Mouse (Mus musculus) monocyte, adult 2 months (primary cell): ENCODE results near the gene Kif13a.

ENCODE experiments used
- DNase-seq, 2 experiments: peaks; one replicate each; pipeline ENCODE4 v3.0.0; 2022; ENCODE audit warnings: low spot score in 2 of 2, low read depth in 1 of 2

Kif13a gene

DNA sequence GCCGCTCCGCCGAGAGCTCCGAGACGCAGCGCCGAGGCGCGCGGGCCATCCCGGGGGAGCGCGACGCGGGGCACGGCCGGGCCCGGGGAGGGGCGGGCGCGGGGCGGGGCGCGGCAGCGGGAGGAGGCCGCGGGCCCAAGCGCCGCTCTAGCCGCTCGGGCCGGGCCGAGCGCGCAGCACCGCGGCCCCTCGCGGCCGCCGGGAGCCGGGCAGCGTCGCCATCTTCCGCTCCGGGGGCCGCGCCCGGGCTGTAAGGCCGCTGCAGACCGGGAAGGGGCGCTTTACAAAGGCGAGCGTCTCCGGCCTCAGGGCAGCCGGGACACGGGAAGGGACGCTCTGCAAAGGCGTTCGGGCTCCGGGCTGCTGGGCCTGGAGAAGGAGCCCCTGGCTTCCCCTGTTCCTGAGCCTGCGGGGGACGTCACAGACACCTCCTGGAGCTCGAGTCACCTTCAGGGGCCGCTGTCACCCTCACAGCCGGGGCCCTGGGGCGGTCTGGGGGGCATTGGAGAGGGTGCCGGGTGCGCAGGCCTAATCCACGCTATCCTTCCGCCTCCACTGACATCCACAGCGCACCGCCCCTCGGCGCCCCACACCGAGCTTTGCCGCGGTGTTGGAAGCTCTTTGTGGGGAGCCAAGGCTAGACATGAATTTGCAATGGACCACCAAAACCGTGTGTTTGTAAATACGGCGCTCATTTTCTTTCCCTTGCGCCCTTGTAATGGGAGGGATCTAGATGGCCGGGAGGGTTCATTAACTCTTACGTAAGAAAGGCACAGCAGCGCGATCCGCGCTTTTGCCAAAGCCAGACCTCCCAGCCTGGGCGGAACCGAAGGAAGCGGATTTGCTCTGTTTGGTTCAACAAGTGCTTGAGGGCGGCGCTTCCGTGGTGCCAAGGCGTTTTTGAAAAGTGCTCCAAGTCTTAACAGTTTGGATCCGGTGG, at the start of gene Kif13a:
TSS of gene Kif13a (minus strand) at position 149 of the 940 bp plus-strand sequence.
- peak; percentile 64 to 68 for DNase-seq

DNA sequence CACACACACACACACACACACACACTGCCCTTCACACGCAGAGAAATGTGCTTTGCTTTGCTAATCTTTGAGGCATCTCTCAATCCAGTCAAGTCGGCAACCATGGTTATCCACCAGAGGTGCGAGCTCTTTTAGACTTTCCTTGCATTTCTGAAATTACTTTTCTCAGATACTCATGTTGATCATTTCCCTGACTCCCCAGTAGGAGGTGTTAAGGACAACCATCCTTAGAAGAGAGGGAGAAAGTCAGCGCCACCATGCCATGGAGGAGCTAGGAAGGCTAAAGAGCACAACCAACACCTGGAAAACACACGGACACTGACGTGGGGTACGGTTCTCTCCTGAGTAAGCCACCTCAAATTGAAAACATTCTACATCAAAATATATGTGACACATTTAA, 46.9 kb upstream of the Kif13a start:
- no peak for DNase-seq

DNA sequence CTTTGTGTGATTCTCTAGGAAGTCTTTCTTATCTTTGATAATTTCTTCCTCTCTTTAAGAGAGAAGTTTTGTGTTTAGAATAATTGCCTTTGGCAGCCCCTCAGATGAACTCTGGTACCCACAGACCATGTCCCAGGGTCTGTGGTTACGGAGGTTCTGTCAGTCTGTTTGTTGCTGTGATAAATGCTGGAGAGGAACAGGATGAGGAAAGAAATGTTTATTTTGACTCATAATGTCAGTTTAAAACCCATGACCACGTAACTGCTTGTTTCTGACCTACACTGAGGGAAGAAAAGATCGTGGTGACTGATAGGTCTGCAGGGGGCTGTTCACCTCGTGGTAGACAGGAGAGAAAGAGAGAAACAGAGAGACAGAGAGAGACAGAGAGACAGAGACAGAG, 46.3 kb upstream of the Kif13a start:
- no peak for DNase-seq

DNA sequence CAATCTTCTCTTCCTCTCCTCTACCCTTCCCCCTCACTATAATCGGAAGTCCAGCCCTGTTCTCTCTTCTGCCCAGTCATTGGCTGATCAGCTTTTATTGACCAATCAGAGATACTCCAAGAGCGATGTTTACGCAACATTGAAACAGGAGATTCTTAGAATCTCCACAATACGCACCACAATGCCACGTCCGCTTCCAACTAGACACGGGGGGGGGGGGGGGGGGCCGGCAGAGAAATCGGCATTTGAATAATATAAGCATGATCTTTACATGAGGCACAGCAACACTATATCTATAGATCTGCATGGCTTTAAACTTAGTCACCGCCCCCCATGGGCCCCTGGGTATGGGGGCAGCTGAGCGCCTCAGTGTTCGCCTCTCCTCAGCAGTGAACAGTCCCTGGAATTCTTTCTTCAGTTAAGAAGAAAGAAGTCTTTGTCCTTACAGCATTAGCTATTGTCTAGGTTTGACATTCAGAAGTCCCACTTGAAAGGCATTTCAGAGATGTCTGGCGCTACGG, 45.4 kb upstream of the Kif13a start:
- no peak for DNase-seq

DNA sequence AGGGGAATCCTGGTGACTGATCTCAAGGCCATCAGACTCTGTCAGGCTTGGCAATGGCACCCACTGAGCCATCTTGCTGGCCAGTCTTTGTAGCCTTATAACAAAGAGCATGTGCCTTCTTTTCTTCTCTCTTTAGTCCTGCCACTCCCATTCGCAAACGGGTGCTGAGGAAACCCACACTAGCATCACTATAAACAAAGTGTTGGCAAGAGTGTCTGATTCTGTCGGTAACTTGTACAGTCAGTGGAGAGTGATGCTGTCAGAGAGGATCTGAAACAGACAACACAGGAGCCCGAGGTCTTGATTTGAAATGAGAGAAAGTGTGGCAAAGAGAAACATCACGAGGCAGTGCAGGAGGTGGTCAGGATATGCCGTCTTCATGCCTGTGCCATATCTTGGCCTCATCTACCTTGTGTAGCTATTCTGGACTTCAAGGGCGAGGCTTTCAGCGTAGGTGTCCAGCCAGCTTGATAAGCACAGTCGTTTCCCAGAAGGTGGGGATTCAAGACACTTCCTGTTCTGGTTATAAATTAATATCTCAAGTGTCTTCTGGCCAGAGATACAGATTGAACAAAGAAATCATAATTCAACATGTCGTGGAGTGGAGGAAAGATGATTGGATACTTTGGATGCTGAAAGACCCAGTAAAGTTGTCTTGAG, 40.7 kb upstream of the Kif13a start:
- DNase-seq, result no peak

DNA sequence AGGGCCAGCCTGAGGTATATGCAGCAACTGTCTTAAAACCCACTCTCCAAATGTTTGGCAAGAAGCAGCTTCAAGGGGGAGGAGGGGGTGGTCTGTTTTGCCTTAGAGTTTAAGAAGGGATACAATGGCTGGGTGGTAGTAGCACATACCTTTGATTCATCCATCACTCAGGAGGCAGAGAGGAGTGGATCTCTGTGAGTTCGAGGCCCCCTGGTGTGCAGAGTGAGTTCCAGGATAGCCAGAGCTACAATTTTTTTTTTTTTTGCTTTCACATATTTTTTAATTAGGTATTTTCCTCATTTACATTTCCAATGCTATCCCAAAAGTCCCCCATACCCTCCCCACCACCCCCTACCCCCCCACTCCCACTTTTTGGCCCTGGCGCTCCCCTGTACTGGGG, 39.0 kb upstream of the Kif13a start:
- DNase-seq, result no peak

DNA sequence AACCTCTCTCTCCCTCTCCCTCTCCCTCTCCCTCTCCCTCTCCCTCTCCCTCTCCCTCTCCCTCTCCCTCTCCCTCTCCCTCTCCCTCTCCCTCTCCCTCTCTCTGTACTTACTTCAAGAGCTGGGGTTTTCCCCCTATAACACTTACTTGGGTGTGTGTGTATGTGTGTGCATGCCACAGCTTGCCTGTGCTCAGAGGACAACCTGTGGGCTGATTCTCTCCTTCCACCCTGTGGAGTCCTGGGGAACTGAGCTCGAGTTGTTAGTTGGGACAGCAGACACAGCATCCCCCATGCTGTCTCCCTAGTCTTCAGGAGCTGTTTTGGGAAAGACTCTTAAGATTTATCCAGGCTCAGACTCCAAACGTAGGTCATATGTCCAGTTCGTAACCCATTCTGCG, 37.6 kb upstream of the Kif13a start:
- DNase-seq, result no peak

DNA sequence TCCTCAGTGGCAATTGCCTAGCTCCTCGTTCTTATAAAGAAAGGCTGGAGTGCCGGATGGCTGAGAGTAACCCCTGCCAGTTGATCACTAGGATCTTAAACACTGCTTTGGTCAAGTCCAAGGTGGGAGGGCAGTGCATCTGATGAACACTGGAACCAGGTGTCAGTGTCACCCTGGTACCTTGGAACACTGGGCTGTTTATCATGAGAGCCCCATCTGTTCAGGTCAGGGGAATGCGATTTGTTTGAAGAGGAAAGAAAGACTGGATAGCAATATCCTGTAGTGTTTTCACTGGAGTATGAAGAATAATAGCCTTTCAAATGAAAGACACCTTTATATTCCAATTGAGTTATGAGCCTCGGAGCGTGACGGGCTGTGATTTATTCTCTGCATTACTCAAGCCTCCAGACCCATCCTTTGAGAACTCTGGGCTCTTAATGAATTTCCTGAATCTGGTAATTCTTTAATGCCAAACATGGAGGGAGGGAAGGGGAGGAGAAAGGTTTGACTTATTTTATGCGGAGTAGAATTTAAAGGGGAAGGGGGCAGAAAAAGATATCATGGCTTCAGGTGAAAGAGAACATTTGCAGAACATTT, 31.3 kb upstream of the Kif13a start:
- DNase-seq, result no peak

DNA sequence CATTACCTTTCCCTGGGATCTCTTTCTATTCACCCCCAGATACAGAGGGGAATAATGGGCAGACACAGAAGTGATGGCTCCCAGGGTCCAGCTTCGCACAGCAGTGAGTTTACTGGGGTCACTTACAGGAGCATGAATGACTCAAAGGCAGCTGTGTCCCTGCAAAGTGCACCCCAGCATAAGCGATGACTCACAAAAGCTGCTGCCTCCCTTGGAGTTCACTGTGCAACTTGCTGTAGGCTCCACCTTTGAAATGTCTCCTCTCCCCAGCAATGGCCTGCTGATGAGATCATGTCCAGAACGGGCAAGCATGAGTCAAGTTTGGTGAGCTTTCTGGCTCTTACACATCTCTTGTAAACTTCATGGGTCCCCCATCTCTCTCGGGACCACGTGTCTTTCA, 29.5 kb upstream of the Kif13a start:
- DNase-seq, result no peak

DNA sequence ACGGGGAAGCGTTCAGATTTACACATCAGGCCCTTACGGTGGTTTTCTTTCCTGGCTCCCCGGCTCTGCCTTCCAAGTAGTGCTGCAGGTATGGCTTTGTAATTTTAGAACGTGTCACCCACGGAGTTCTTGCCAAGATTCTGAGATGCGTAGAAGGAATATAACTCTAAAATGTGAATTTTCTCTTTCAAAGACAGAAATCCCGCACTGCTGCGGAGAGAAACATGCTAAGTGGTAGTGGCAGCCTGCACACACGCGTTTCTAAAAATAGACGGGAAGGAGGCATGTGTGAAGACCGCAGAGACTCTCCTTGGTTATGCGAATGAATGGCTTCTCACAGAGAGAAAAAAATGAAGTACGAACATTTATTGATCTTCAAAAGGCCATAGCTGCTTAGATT, 21.5 kb upstream of the Kif13a start:
- no peak for DNase-seq

DNA sequence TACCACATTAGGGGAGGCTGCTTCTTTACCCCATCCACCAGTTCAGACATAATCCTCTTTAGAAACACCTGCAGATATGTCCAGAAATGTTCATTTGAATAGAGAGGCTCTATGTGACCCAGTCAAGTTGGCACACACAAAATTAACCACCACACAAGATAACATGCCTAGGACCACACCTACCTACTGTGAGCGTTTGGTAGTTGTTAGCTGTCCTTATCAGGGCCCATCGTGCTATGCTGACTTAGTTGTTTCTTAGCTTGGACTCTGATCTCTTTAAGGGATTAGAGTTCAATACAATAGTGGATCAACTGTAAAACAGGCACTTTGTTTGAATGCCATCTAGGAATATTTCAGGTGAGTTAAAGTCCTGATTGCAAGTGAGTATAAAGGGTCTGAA, 20.1 kb upstream of the Kif13a start:
- no peak for DNase-seq

DNA sequence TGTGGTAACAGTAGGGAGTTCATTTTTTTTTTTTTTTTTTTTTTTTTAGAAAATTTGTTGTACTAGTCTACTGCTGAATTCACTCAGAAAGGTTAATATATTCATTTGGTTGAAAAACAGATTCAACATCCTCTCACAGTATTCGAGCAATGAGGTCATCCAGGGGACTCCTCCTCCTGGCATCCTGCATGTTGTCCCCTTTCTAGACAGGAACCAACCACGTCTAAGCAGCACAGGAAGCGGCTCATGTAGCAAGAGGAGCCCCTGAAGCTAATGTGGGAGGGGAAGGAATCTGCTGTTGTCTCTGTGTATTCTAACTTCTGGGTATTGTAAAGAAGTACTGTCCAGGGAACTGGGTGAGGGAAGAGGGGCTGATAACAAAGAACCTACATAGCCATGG, 18.4 kb upstream of the Kif13a start:
- DNase-seq, result no peak

DNA sequence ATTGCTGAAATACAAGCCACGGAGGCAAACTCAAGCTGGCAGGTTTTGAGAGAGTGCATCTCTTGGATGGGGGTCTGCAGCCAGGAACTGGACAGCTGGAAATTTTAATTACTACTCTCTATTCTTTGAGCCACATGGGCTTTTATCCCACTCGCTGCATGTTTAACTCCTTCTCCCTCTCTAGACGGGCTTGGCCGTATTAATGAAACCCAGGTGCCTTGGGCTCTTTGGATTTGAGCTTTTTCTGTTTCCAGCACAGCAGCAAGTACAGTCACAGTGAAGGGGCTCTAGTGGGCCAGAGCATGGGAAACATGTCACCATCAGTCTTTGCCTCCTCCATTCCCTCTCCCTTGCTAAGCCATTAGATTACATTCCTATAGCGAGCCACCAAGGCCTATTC, 16.4 kb upstream of the Kif13a start:
- DNase-seq, result no peak

DNA sequence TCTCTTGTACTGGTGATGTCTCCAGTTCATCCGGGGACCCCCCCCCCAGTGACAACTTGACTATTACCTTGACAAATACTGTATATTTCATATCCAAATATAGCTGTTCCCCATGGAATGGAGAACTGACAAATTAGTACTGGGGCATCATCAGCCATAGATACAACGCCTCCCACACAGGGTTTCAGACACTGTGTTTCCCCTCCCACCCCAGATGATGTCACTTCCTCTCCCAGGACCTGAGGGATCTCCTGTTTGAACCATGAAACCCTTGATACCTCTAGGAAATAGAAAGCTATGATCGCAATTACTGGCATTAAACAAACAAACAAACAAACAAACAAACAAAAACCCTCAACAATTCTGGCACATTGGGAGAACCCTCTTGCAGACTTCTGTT, 15.6 kb upstream of the Kif13a start:
- DNase-seq, result no peak

DNA sequence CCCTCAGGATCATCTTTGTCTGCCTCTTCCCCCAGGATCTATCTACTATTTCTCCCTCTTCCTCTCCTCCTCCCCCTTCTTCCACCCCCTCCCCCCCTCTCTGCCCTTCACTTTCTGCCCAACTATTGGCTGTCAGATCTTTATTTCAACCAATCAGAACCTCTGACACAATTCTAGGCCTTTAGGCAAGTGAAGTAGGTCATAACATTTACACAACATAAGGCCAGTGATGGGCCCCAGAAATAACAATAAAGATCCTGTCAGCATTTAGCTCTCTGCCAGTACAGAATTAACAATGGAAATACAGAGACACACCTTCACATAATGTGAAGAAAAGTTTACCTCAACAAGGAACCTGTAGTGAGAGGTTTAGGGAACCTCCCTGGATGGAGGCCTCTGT, 13.6 kb upstream of the Kif13a start:
- no peak for DNase-seq

DNA sequence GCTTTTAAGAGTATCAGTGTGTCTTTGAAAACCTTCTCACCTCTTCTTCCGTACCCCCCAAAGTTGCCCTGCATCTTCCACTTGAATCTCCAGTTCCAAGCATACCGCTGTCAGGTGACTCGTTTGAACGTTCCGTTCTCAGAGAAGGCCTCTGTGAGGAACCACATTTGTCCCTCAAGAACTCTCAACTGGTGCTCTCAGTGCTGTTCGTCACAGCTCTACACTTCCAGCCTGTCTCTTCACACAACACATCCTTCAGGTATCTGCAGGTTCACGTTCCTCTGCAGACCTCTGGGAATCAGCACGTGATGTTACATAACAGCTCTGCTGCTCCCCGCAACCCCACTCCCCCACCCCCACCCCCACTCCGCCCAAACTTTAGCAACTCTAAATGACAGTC, 4.4 kb upstream of the Kif13a start:
- no peak for DNase-seq

DNA sequence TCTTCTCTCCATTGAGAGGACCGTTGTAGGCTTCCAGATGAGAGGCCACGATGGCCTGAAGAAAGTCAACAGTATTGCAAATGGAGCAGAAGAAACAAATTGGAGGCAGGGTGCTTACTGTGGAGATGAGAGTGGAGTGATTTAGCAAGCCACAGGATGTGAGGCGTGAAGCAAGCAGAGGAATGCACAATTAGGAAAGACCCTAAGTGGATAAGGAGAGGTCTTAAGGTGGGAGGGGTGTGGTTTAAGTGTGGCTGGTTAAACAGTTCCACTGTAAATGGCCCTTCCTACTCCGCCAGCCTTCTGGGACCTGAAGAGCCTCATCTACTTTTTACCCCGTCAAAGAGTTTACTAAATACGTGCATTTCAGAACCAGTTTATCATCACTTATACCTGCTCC, 3.2 kb upstream of the Kif13a start:
- no peak for DNase-seq

DNA sequence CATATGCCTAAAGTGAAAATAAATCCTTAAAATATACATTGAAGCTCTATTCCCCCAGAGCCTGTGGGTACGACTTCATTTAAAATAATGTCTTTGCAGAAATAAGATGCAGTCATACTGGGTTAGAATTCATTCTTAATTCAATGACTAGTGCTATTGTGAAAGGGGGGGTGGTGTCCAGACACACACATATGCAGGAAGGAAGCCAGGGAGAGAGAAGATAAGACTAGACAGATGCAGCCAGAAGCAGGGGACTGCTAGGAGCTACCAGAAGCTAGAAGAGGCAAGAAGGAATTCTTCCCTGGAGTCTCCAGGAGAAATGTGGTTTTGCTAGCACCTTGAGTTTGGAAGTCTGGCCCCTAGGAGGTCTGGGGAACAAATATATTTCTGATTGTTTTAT, 2.4 kb upstream of the Kif13a start:
- DNase-seq, result no peak

DNA sequence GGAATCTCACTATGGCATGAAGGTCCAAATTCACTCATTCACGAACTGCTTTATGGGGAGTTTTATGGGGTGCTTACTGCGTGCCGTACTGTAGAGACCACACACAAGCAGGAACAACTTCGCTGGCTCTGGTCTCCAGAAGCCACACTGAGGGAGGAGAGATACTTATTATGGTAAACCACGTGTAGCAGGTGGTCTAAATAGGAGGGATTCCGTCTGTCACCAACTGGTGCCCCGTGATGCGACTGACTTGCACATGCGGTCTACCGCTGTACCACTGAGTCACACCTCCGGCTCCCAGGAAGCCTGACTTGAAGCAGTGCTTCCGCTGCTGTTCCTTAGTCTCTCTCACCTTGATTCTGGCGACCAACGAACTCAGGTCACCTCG, 986 bp upstream of the Kif13a start:
- peak in 1 of 2 experiments; percentile 2 for DNase-seq

DNA sequence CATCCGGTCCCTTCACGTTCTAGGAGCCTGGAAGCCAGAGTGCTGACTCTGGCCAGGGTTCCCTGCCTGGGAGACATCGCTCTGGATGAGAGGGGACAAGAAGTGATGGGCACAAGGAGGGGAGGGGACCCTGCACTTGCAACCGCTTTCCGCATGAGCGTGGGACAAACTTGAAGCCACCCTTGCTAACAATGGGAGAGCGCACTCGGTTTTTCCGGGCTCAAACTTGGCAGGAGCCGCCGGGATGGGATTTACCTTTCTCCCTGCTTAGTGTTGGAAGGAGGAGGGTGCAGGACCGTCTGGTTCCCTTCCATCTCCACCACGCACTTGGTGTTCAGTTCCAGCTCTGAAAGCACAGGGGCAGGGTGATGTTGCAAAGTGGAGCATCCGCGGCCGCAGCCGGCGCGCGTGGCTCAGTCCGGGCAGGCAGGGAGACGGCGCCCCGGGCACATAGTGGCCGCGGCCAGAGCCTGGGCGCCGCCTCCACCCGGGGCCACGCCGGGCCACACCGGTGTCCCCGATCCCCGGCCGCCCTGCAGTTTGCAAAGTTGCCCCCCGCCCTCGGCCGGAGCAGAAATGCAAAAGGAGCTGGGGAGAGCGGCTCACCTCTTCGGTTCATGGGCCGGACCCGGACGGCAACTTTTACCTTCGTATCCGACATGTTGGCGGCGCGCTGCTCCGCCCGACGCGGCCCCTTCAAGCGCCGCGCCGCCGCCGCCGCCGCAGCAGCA, 541 bp downstream of the Kif13a start:
- DNase-seq, result peak in 1 of 2 experiments; percentile 4

DNA sequence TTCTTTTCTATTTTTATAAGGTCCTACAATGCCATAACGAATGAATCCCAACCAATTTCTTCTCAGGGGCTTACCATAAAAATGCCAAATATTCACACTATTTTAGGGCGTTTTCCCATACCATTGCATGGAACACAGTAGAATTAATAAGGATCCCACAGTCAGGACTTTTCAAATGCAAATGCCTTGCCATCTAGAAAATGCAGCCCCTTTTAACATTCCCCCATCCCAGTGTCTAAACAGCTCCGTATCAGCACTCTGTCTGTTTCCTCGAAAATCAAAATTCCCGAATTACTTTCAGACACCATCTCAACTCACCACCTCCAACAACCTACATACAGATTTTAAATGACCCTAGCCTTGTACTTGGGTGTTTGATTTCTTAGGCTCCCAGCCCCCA, 1.3 kb downstream of the Kif13a start:
- DNase-seq, result no peak
